Mouse (Mus musculus): Measurements from ENCODE around the gene Crybg1.

DNA sequence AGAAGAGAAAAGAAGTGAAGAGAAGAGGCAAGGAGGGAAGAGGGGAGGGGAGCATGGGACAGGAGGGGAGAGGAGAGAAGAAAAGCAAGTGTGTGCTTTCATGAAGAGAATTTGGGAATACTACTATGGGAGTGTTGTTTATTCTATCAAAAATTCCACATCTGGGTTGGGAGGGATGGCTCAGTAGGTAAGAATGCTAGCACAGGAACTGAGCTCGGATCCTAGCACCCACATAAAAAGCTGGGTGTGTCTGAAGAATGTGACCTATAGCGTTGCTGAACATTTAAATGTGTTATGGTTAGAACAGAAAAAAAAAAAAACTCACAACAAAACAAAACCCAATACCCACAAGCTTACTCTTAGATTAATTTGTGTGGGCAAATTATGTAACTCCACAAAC lies 133.0 kb downstream of the Crybg1 start:
- TF ChIP-seq EP300 (IDR thresholded peaks at IDR 0.05; ENCODE audit: low read depth) (no peak), CTCF (IDR thresholded peaks at IDR 0.05; ENCODE audit: low read depth) (no peak)
